Mouse (Mus musculus) bone marrow macrophage, adult 2 months (primary cell): ENCODE data around the gene Reep6.

Experiments used
- CTCF ChIP-seq: IDR thresholded peaks from 2 replicates; pipeline ENCODE4 v1.5.1; 2012; ENCODE audit warnings: low read depth, mild to moderate bottlenecking, low read length, moderate library complexity
- POLR2A ChIP-seq: IDR thresholded peaks from 2 replicates; pipeline ENCODE4 v1.6.1; 2012; ENCODE audit warnings: mild to moderate bottlenecking, low read depth, low read length, borderline replicate concordance

DNA sequence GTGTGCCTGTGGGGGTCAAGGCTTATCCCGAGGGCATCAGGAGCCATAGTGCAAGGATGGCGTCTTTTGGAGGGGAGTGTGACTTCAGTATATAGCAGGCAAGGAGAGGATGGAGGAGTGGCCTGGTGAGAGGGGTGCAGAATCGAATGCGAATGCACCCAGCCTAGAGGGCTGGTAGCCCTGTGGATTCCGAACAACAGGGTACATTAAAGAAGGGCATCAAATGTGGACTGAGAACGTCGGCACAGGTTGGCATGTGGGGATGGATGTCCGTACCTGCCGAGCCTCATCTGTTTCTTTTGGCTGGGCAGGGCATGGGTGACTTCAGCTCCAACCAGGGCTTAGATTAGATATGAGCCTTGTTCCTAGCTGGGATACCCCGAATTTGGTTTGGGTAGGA, 29.9 kb upstream of the Reep6 start:
- TF ChIP-seq POLR2A = no peak
- no peak for TF ChIP-seq CTCF
